Mouse (Mus musculus): Measurements from ENCODE around the gene Zfp617. TPM values are rescaled to one million over a fixed set of nuclear protein-coding genes. Genes with fewer than 3 reads are reported as not detected.
"Not testable (repeated sequence)": the region's sequence is repeated elsewhere in the genome, so short reads cannot be mapped to it uniquely, and the experiment has no call there.

Zfp617 gene
- polyA plus RNA-seq, 1 experiment from 2014 or later: 9.3 TPM

GRCm38 (mm10) chr8:71927779-71928178 is 19.3 kb downstream of the Zfp617 start:
- ATAC-seq: no peak
- Histone ChIP-seq H3K4me3 (ENCODE audit: low read depth, low read length) (no peak overlapping the region), H3K36me3 (ENCODE audit: control insufficient read depth, insufficient read depth) (peaks cover 31% of the 10 kb centered on the region), H3K4me2 (replicated peaks; ENCODE audit: low read depth) (no peak overlapping the region), H3K4me1 (replicated peaks; ENCODE audit: control insufficient read depth, insufficient read depth, low read length) (no peaks in the 10 kb centered on the region), H3K27me3 (replicated peaks; ENCODE audit: control insufficient read depth, insufficient read depth, low read length) (no peaks in the 10 kb centered on the region), H3K9me3 (ENCODE audit: control insufficient read depth) (no peaks in the 10 kb centered on the region), H3K9ac (ENCODE audit: low read depth, low read length) (no peak overlapping the region), H3K27ac (ENCODE audit: low read depth, low read length) (no peak overlapping the region)
- no peak for TF ChIP-seq CTCF (IDR thresholded peaks at IDR 0.05; ENCODE audit: low read depth)

DNA sequence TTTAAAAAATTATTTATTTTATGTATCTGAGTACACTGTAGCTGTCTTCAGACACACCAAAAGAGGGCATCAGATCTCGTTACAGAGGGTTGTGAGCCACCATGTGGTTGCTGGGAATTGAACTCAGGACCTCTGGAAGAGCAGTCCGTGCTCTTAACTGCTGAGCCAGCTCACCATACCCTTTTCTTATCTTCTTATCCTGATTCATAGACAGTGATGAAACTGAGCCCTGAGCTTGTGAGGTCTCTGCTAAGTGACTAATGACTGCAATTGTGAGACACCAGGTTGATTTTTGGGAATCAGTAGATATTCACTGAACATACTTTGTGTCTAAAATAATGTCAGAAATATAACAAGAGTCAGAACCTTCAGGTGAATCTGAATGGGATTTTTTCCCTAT is 29.6 kb downstream of the Zfp617 start:
- WGBS: 71% methylated on average over 2 of the region's 2 CpGs
- H3K9ac ChIP-seq (ENCODE audit: low read depth, low read length); H3K9me3 ChIP-seq (ENCODE audit: control insufficient read depth); ATAC-seq; H3K4me2 ChIP-seq (replicated peaks; ENCODE audit: low read depth); H3K27ac ChIP-seq (ENCODE audit: low read depth, low read length); H3K4me1 ChIP-seq (replicated peaks; ENCODE audit: control insufficient read depth, insufficient read depth, low read length); H3K4me3 ChIP-seq (ENCODE audit: low read depth, low read length); H3K36me3 ChIP-seq (ENCODE audit: control insufficient read depth, insufficient read depth); H3K27me3 ChIP-seq (replicated peaks; ENCODE audit: control insufficient read depth, insufficient read depth, low read length): not testable (repeated sequence)

GRCm38 (mm10) chr8:71940293-71941208 is 32.1 kb downstream of the Zfp617 start:
- ATAC-seq: no peak
- no peak overlapping the region for H3K9ac ChIP-seq (ENCODE audit: low read depth, low read length)
- H3K9me3 ChIP-seq (ENCODE audit: control insufficient read depth): no peaks in the 10 kb centered on the region
- 68% methylated on average over 2 of the region's 2 CpGs for WGBS
- no peaks in the 10 kb centered on the region for H3K27me3 ChIP-seq (replicated peaks; ENCODE audit: control insufficient read depth, insufficient read depth, low read length)
- no peak for TF ChIP-seq CTCF (IDR thresholded peaks at IDR 0.05; ENCODE audit: low read depth)
- no peaks in the 10 kb centered on the region for H3K36me3 ChIP-seq (ENCODE audit: control insufficient read depth, insufficient read depth)
- no peak overlapping the region for H3K4me3 ChIP-seq (ENCODE audit: low read depth, low read length)
- no peaks in the 10 kb centered on the region for H3K4me1 ChIP-seq (replicated peaks; ENCODE audit: control insufficient read depth, insufficient read depth, low read length)
- H3K27ac ChIP-seq (ENCODE audit: low read depth, low read length): no peak overlapping the region
- H3K4me2 ChIP-seq (replicated peaks; ENCODE audit: low read depth): no peak overlapping the region

DNA sequence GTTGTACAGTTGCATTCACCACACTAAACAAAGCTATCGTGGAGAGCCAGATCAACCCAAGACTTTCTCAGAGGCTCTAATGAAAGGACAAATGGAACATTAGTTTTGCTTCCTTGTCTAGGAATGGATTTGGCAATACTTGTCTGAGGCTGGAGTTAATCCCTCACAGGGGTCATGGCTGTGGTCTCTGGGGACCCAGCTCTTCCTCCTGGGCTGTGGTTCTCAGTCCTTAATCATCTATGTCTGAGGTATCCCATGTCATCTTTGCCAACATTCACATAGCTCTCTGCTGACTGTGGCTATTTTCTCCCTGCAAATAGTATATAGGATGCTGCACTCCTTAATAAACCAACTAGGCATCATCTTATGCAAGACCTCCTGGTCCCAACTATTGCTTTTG is 33.3 kb downstream of the Zfp617 start:
- Histone ChIP-seq H3K27me3 (replicated peaks; ENCODE audit: control insufficient read depth, insufficient read depth, low read length) (0 out of 2 replicates have a peak, but pooled peaks cover 5% of the 10 kb centered on the region), H3K9me3 (ENCODE audit: control insufficient read depth) (no peaks in the 10 kb centered on the region), H3K9ac (ENCODE audit: low read depth, low read length) (no peak overlapping the region), H3K4me2 (replicated peaks; ENCODE audit: low read depth) (no peak overlapping the region), H3K27ac (ENCODE audit: low read depth, low read length) (no peak overlapping the region), H3K4me1 (replicated peaks; ENCODE audit: control insufficient read depth, insufficient read depth, low read length) (no peaks in the 10 kb centered on the region), H3K4me3 (ENCODE audit: low read depth, low read length) (no peak overlapping the region), H3K36me3 (ENCODE audit: control insufficient read depth, insufficient read depth) (no peaks in the 10 kb centered on the region)
- ATAC-seq: no peak
- no peak for TF ChIP-seq CTCF (IDR thresholded peaks at IDR 0.05; ENCODE audit: low read depth)
- 77% methylated on average over 1 of the region's 1 CpGs for WGBS

- TF ChIP-seq CTCF (IDR thresholded peaks at IDR 0.05; ENCODE audit: low read depth): no peak
- no peak overlapping the region for H3K9ac ChIP-seq (ENCODE audit: low read depth, low read length)
- H3K9me3 ChIP-seq (ENCODE audit: control insufficient read depth): no peaks in the 10 kb centered on the region
- H3K36me3 ChIP-seq (ENCODE audit: control insufficient read depth, insufficient read depth): no peaks in the 10 kb centered on the region
- WGBS: 77% methylated on average over 5 of the region's 5 CpGs
- H3K4me3 ChIP-seq (ENCODE audit: low read depth, low read length): no peak overlapping the region
- H3K4me1 ChIP-seq (replicated peaks; ENCODE audit: control insufficient read depth, insufficient read depth, low read length): no peaks in the 10 kb centered on the region; the same call in 1 of the 2 replicates
- H3K27me3 ChIP-seq (replicated peaks; ENCODE audit: control insufficient read depth, insufficient read depth, low read length): 0 out of 2 replicates have a peak, but pooled peaks cover 7% of the 10 kb centered on the region
- no peak for ATAC-seq
- H3K27ac ChIP-seq (ENCODE audit: low read depth, low read length): no peak overlapping the region
- no peak overlapping the region for H3K4me2 ChIP-seq (replicated peaks; ENCODE audit: low read depth)
Observed at GRCm38 (mm10) chr8:71948624-71949023, 40.2 kb downstream of the Zfp617 start.

- H3K27me3 ChIP-seq (replicated peaks; ENCODE audit: control insufficient read depth, insufficient read depth, low read length): 0 out of 2 replicates have a peak, but pooled peaks cover 7% of the 10 kb centered on the region
- H3K9me3 ChIP-seq (ENCODE audit: control insufficient read depth): 0 out of 2 replicates have a peak, but pooled peaks cover 3% of the 10 kb centered on the region
- no peaks in the 10 kb centered on the region for H3K36me3 ChIP-seq (ENCODE audit: control insufficient read depth, insufficient read depth)
- WGBS: 3% methylated on average over 34 of the region's 34 CpGs
- H3K4me2 ChIP-seq (replicated peaks; ENCODE audit: low read depth): peak within 1 kb of the TSS; percentile 67
- TF ChIP-seq CTCF (IDR thresholded peaks at IDR 0.05; ENCODE audit: low read depth): no peak
- peak within 1 kb of the TSS; percentile 82 for H3K9ac ChIP-seq (ENCODE audit: low read depth, low read length)
- H3K4me1 ChIP-seq (replicated peaks; ENCODE audit: control insufficient read depth, insufficient read depth, low read length): no peaks in the 10 kb centered on the region; the same call in 1 of the 2 replicates
- H3K27ac ChIP-seq (ENCODE audit: low read depth, low read length): peak within 1 kb of the TSS; percentile 86
- peak; percentile 99 for ATAC-seq
- peak within 1 kb of the TSS; percentile 85 for H3K4me3 ChIP-seq (ENCODE audit: low read depth, low read length)
Observed at GRCm38 (mm10) chr8:71950482-71951221, 42.2 kb downstream of the Zfp617 start, which contains the start of gene Zfp961. Gene Zfp961 (plus strand): TSS chr8:71951038.

Measured in intestine, postnatal 0 days (tissue).